Mouse (Mus musculus): ENCODE data around the gene Eif4ebp2.

The Eif4ebp2 gene

GRCm38 (mm10) chr10:61452645-61453044 lies at the start of gene Eif4ebp2:
Gene Eif4ebp2, minus strand, starts transcription at chr10:61452661.
- peak; percentile 100 for DNase-seq (ENCODE audit: low read depth)

GRCm38 (mm10) chr10:61500756-61501155 lies 48.3 kb upstream of the Eif4ebp2 start:
- no peak for DNase-seq (ENCODE audit: low read depth)

- no peak for DNase-seq (ENCODE audit: low read depth)
These were observed 47.3 kb upstream of the Eif4ebp2 start for GRCm38 (mm10) chr10:61499505-61500466.

GRCm38 (mm10) chr10:61496231-61496630 lies 43.8 kb upstream of the Eif4ebp2 start:
- DNase-seq (ENCODE audit: low read depth), result no peak

- no peak for DNase-seq (ENCODE audit: low read depth)
These were observed 43.0 kb upstream of the Eif4ebp2 start for GRCm38 (mm10) chr10:61495461-61495860.

GRCm38 (mm10) chr10:61492040-61492439 lies 39.6 kb upstream of the Eif4ebp2 start:
- peak; percentile 82 for DNase-seq (ENCODE audit: low read depth)

GRCm38 (mm10) chr10:61491573-61491972 lies 39.1 kb upstream of the Eif4ebp2 start:
- no peak for DNase-seq (ENCODE audit: low read depth)

- DNase-seq (ENCODE audit: low read depth), result no peak
These were observed 36.2 kb upstream of the Eif4ebp2 start for GRCm38 (mm10) chr10:61488522-61489110.

- no peak for DNase-seq (ENCODE audit: low read depth)
These were observed 34.3 kb upstream of the Eif4ebp2 start for GRCm38 (mm10) chr10:61486551-61487339.

- no peak for DNase-seq (ENCODE audit: low read depth)
These were observed 32.3 kb upstream of the Eif4ebp2 start for GRCm38 (mm10) chr10:61484801-61485200.

GRCm38 (mm10) chr10:61482771-61483170 lies 30.3 kb upstream of the Eif4ebp2 start:
- DNase-seq (ENCODE audit: low read depth), result no peak

- no peak for DNase-seq (ENCODE audit: low read depth)
These were observed 28.0 kb upstream of the Eif4ebp2 start for GRCm38 (mm10) chr10:61480488-61480887.

GRCm38 (mm10) chr10:61479927-61480326 lies 27.5 kb upstream of the Eif4ebp2 start:
- no peak for DNase-seq (ENCODE audit: low read depth)

GRCm38 (mm10) chr10:61479461-61479860 lies 27.0 kb upstream of the Eif4ebp2 start:
- no peak for DNase-seq (ENCODE audit: low read depth)

- DNase-seq (ENCODE audit: low read depth), result no peak
These were observed 24.1 kb upstream of the Eif4ebp2 start for GRCm38 (mm10) chr10:61476440-61477165.

- DNase-seq (ENCODE audit: low read depth), result peak; percentile 96
These were observed 23.4 kb upstream of the Eif4ebp2 start, which contains the start of gene Lrrc20 for GRCm38 (mm10) chr10:61475594-61476439. Gene Lrrc20, plus strand, starts transcription at chr10:61475801.

- DNase-seq (ENCODE audit: low read depth), result no peak
These were observed 21.9 kb upstream of the Eif4ebp2 start for GRCm38 (mm10) chr10:61474344-61474743.

- no peak for DNase-seq (ENCODE audit: low read depth)
These were observed 21.2 kb upstream of the Eif4ebp2 start for GRCm38 (mm10) chr10:61473640-61474039.

- no peak for DNase-seq (ENCODE audit: low read depth)
These were observed 16.4 kb upstream of the Eif4ebp2 start for GRCm38 (mm10) chr10:61468900-61469299.

GRCm38 (mm10) chr10:61466873-61467272 lies 14.4 kb upstream of the Eif4ebp2 start:
- peak; percentile 70 for DNase-seq (ENCODE audit: low read depth)

- DNase-seq (ENCODE audit: low read depth), result peak; percentile 57
These were observed 13.8 kb upstream of the Eif4ebp2 start for GRCm38 (mm10) chr10:61466242-61466641.
